ENCODE assay signal across 8 mouse cellular contexts in the genomic region with DNA sequence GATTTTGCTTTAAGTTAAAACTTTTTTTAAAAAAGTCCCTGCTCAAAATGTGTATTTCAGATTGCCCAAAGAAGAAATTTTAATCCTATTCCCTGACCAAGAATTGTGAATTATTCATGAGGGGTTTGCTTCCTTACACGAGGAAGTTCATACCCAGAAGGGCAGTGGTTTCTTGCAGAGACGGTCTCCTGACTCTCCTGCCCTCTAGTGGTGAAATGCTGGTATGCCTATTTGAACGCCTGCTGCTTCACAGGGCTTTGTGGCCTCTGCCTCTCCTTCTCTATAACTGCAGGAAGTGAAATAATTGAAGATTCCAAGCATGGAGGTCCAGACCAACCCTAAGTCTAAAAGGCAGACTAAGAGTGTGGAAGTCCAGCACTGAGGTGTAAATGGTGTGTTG.
DNase-seq lines count a peak whose midpoint lies in the region; ATAC-seq and TF ChIP-seq lines count a peak whose summit lies in the region.

No protein-coding gene starts in this region.

- no peak overlapping the region for H3K4me3 ChIP-seq in forebrain, postnatal 0 days (ENCODE audit: low read depth, low read length)
- no peak overlapping the region for H3K4me3 ChIP-seq in kidney, embryonic 15.5 days (replicated peaks)
- H3K4me3 ChIP-seq in lung, adult 2 months (replicated peaks; ENCODE audit: extremely low read depth, low read depth, low read length), result no peak overlapping the region

- ATAC-seq in forebrain, postnatal 0 days, result peak; percentile 68
- ATAC-seq in kidney, embryonic 15.5 days (replicated peaks; ENCODE audit: low FRiP score), result peak; percentile 78
- ATAC-seq in inflammation-experienced regulatory T-cells, adult 6 months, result no peak

- no peak overlapping the region for H3K27ac ChIP-seq in forebrain, postnatal 0 days (ENCODE audit: low read depth, low read length)
- peak overlapping the region; percentile 67 for H3K27ac ChIP-seq in kidney, embryonic 15.5 days

- no peak overlapping the region for H3K4me2 ChIP-seq in forebrain, postnatal 0 days (ENCODE audit: low read depth)
- no peak overlapping the region for H3K4me2 ChIP-seq in kidney, embryonic 15.5 days

- TF ChIP-seq POLR2A in lung, adult 2 months (IDR thresholded peaks at IDR 0.05; ENCODE audit: borderline replicate concordance, extremely low read depth, low read depth, low read length), result no peak

- H3K36me3 ChIP-seq in forebrain, postnatal 0 days (ENCODE audit: insufficient read depth), result no peaks in the 10 kb centered on the region
- no peaks in the 10 kb centered on the region for H3K36me3 ChIP-seq in kidney, embryonic 15.5 days

- 9% methylated on average over 3 of the region's 3 CpGs for WGBS in forebrain, postnatal 0 days
- 26% methylated on average over 3 of the region's 3 CpGs for WGBS in kidney, embryonic 15.5 days
- 7% methylated on average over 3 of the region's 3 CpGs for WGBS in lung, adult 2 months

- H3K4me1 ChIP-seq in forebrain, postnatal 0 days (ENCODE audit: insufficient read depth), result no peaks in the 10 kb centered on the region
- 0 out of 2 replicates have a peak, but pooled peaks cover 5% of the 10 kb centered on the region for H3K4me1 ChIP-seq in kidney, embryonic 15.5 days
- H3K4me1 ChIP-seq in lung, adult 2 months (ENCODE audit: control insufficient read depth, insufficient read depth, low read length), result no peaks in the 10 kb centered on the region

- peak; percentile 87 for TF ChIP-seq CTCF in forebrain, postnatal 0 days (IDR thresholded peaks at IDR 0.05; ENCODE audit: low read depth)
- TF ChIP-seq CTCF in lung, adult 2 months (IDR thresholded peaks at IDR 0.05; ENCODE audit: insufficient read depth, low read length), result peak; percentile 89

- no peak overlapping the region for H3K9ac ChIP-seq in forebrain, postnatal 0 days
- no peak overlapping the region for H3K9ac ChIP-seq in kidney, embryonic 15.5 days

- no peaks in the 10 kb centered on the region for H3K9me3 ChIP-seq in forebrain, postnatal 0 days (ENCODE audit: low read length)
- H3K9me3 ChIP-seq in kidney, embryonic 15.5 days (replicated peaks), result no peaks in the 10 kb centered on the region; the same call in 1 of the 2 replicates

- peak; percentile 67 for DNase-seq in urinary bladder, postnatal 14 days (ENCODE audit: low spot score)
- no peak for DNase-seq in urinary bladder, postnatal 10 days (ENCODE audit: low spot score)
- DNase-seq in c-Kit-positive CD71-positive TER-119-positive erythroid progenitor cells, embryonic 14.5 days (ENCODE audit: low spot score), result peak; percentile 24
- peak; percentile 80 for DNase-seq in forebrain, postnatal 0 days
- DNase-seq in lung, adult 2 months, result no peak
- DNase-seq in retina, postnatal 7 days (ENCODE audit: low read depth, low spot score), result peak; percentile 34

- H3K27me3 ChIP-seq in forebrain, postnatal 0 days (ENCODE audit: insufficient read depth, low read length), result no peaks in the 10 kb centered on the region
- no peaks in the 10 kb centered on the region for H3K27me3 ChIP-seq in kidney, embryonic 15.5 days

Comparison
In these comparisons a context has a peak if more than half of its experiments do, and no peak if none do; other contexts are left out.
1. DNase-seq: peak in urinary bladder, postnatal 14 days (single experiment), c-Kit-positive CD71-positive TER-119-positive erythroid progenitor cells, embryonic 14.5 days (single experiment), forebrain, postnatal 0 days (single experiment) and retina, postnatal 7 days (single experiment); none in urinary bladder, postnatal 10 days (single experiment) and lung, adult 2 months (single experiment).